Mouse (Mus musculus) G1E (cell line): Measurements from ENCODE around the gene Lancl2.

ENCODE experiments used
- CTCF ChIP-seq: IDR thresholded peaks from 2 replicates; pipeline ENCODE4 v1.5.1; 2012; ENCODE audit warnings: low read depth, low read length, inconsistent platforms, mixed read lengths
- GATA1 ChIP-seq: IDR thresholded peaks from 2 replicates; pipeline ENCODE4 v1.6.1; 2012; ENCODE audit warnings: borderline replicate concordance, low read length, inconsistent platforms, mixed read lengths
- TAL1 ChIP-seq: conservative IDR thresholded peaks from 2 replicates; pipeline ENCODE4 v1.6.1; 2012; ENCODE audit warnings: low read depth, low read length, inconsistent platforms, mixed read lengths

DNA sequence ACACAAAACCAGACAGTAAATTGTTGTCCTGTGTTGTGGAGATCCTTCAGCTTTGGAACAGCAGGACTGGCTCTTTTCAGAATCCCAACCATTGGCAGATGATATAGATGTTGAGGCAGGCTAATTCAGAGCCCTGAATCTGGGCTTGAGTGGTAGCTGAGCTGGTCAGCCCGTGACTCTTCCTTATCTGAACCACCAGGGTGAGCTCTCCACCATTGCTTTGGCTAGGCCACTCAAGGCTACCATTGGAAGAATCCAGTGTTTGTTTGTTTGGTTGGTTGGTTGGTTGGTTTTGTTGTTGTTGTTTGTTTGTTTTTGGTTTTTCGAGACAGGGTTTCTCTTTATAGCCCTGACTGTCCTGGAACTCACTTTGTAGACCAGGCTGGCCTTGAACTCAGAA, 41.0 kb downstream of the Lancl2 start:
- TF ChIP-seq CTCF (no peak), TAL1 (no peak), GATA1 (no peak)
